Mouse (Mus musculus) forebrain, embryonic 16.5 days (tissue): ENCODE measurements around the gene Fbxo28. TPM values are rescaled to one million over a fixed set of nuclear protein-coding genes. Genes with fewer than 3 reads are reported as not detected.
A peak's percentile ranks its signal among the peaks of the same experiment; 100 is the strongest.

ENCODE experiments used
- ATAC-seq: fragments of 200-750 bp; cut with Nextera tagmentation; 2 replicates; pipeline ENCODE4 v1.8.0; 2017; ENCODE audit warnings: mild to moderate bottlenecking, moderate library complexity
- H3K27ac ChIP-seq: fragments of 300-500 bp; sonication (generic); 2 replicates; pipeline ENCODE4 v1.5.1; 2014; ENCODE audit warnings: low read length, control low read depth
- H3K27me3 ChIP-seq: fragments of 300-500 bp; sonication (generic); replicated peaks from 2 replicates; pipeline ENCODE4 v1.6.1; 2014; ENCODE audit warnings: low read length; ENCODE audit not compliant: control insufficient read depth, insufficient read depth
- H3K36me3 ChIP-seq: fragments of 300-500 bp; sonication (generic); 2 replicates; pipeline ENCODE4 v1.6.1; 2014; ENCODE audit not compliant: control insufficient read depth, insufficient read depth
- H3K4me1 ChIP-seq: fragments of 300-500 bp; sonication (generic); replicated peaks from 2 replicates; pipeline ENCODE4 v1.6.1; 2014; ENCODE audit warnings: low read length; ENCODE audit not compliant: control insufficient read depth, insufficient read depth
- H3K4me2 ChIP-seq: fragments of 300-500 bp; sonication (generic); 2 replicates; pipeline ENCODE4 v1.6.1; 2014; ENCODE audit warnings: mild to moderate bottlenecking, low read length, control low read depth
- H3K4me3 ChIP-seq: fragments of 300-500 bp; sonication (generic); replicated peaks from 2 replicates; pipeline ENCODE4 v1.5.1; 2014; ENCODE audit warnings: mild to moderate bottlenecking, low read length, control low read depth
- H3K9ac ChIP-seq: fragments of 300-500 bp; sonication (generic); replicated peaks from 2 replicates; pipeline ENCODE4 v1.6.1; 2014; ENCODE audit warnings: low read depth, low read length, control low read depth
- H3K9me3 ChIP-seq: fragments of 300-500 bp; sonication (generic); 2 replicates; pipeline ENCODE4 v1.6.1; 2016; ENCODE audit warnings: low read length; ENCODE audit not compliant: control insufficient read depth
- WGBS: fragments of 180-500 bp; shearing (Covaris S2); extraction: QIAGEN DNeasy Blood & Tissue Kit; methylation state at CpG from one replicate; pipeline ENCODE4 v1.1.7; 2014; 5-methylcytosine and 5-hydroxymethylcytosine counted together
- polyA plus RNA-seq: library from polyadenylated mRNA; unstranded; fragments of >200 nt; fragmentation: Nextera tagmentation; extraction: Ambion mirVana; gene quantifications from 2 replicates; pipeline ENCODE4 v1.2.1, GENCODE M21; 2015

Gene Fbxo28
- polyA plus RNA-seq, 1 experiment from 2014 or later = 30.3 TPM

GRCm38 (mm10) chr1:182332090-182333034, 9.1 kb downstream of the Fbxo28 start:
- ATAC-seq = peak; percentile 52; the same call in 1 of the 2 replicates
- H3K9me3 ChIP-seq = no peaks in the 10 kb centered on the region

GRCm38 (mm10) chr1:182325919-182326318, 15.5 kb downstream of the Fbxo28 start:
- Histone ChIP-seq H3K4me3 (no peak overlapping the region), H3K36me3 (peaks cover 32% of the 10 kb centered on the region), H3K4me1 (no peaks in the 10 kb centered on the region), H3K27ac (no peak overlapping the region), H3K4me2 (no peak overlapping the region), H3K9me3 (no peaks in the 10 kb centered on the region), H3K9ac (no peak overlapping the region), H3K27me3 (no peaks in the 10 kb centered on the region)
- ATAC-seq = no peak
- 97% methylated on average over 1 of the region's 1 CpGs for WGBS

More at GRCm38 (mm10) chr1:182332090-182333034, 9.1 kb downstream of the Fbxo28 start:
- Histone ChIP-seq H3K27ac (no peak overlapping the region), H3K9ac (no peak overlapping the region), H3K36me3 (0 out of 2 replicates have a peak, but pooled peaks cover 5% of the 10 kb centered on the region), H3K4me1 (peaks cover 6% of the 10 kb centered on the region; the same call in 1 of the 2 replicates), H3K4me3 (no peak overlapping the region), H3K4me2 (no peak overlapping the region), H3K27me3 (no peaks in the 10 kb centered on the region)
- 90% methylated on average over 5 of the region's 5 CpGs for WGBS

GRCm38 (mm10) chr1:182324552-182324951, 16.9 kb downstream of the Fbxo28 start:
- H3K4me1 ChIP-seq = no peaks in the 10 kb centered on the region
- ATAC-seq = no peak
- no peaks in the 10 kb centered on the region for H3K9me3 ChIP-seq
- no peak overlapping the region for H3K9ac ChIP-seq
- peaks cover 33% of the 10 kb centered on the region for H3K36me3 ChIP-seq
- 97% methylated on average over 7 of the region's 7 CpGs for WGBS
- H3K27ac ChIP-seq = no peak overlapping the region
- H3K4me2 ChIP-seq = no peak overlapping the region
- H3K4me3 ChIP-seq = no peak overlapping the region
- no peaks in the 10 kb centered on the region for H3K27me3 ChIP-seq

GRCm38 (mm10) chr1:182323139-182323538, 18.3 kb downstream of the Fbxo28 start:
- no peak for ATAC-seq
- H3K36me3 ChIP-seq = peaks cover 40% of the 10 kb centered on the region

GRCm38 (mm10) chr1:182314201-182314600, 27.2 kb downstream of the Fbxo28 start:
- Histone ChIP-seq H3K27ac (no peak overlapping the region), H3K4me3 (no peak overlapping the region), H3K9me3 (no peaks in the 10 kb centered on the region; the same call in 1 of the 2 replicates), H3K4me2 (no peak overlapping the region), H3K36me3 (peaks cover 35% of the 10 kb centered on the region), H3K27me3 (no peaks in the 10 kb centered on the region), H3K9ac (no peak overlapping the region), H3K4me1 (no peaks in the 10 kb centered on the region)
- 96% methylated on average over 5 of the region's 5 CpGs for WGBS
- no peak for ATAC-seq

More at GRCm38 (mm10) chr1:182323139-182323538, 18.3 kb downstream of the Fbxo28 start:
- no peak overlapping the region for H3K4me3 ChIP-seq
- no peaks in the 10 kb centered on the region for H3K4me1 ChIP-seq
- no peaks in the 10 kb centered on the region for H3K27me3 ChIP-seq
- WGBS = 96% methylated on average over 3 of the region's 3 CpGs
- no peak overlapping the region for H3K27ac ChIP-seq
- H3K9me3 ChIP-seq = no peaks in the 10 kb centered on the region
- no peak overlapping the region for H3K9ac ChIP-seq
- H3K4me2 ChIP-seq = no peak overlapping the region

- Histone ChIP-seq H3K9ac (no peak overlapping the region), H3K4me3 (no peak overlapping the region), H3K27me3 (no peaks in the 10 kb centered on the region), H3K9me3 (no peaks in the 10 kb centered on the region; the same call in 1 of the 2 replicates), H3K36me3 (peaks cover 31% of the 10 kb centered on the region), H3K4me2 (no peak overlapping the region), H3K27ac (no peak overlapping the region), H3K4me1 (no peaks in the 10 kb centered on the region)
- no peak for ATAC-seq
- 93% methylated on average over 8 of the region's 8 CpGs for WGBS
Measured at GRCm38 (mm10) chr1:182313181-182313580, 28.2 kb downstream of the Fbxo28 start.

- H3K36me3 ChIP-seq = peaks cover 21% of the 10 kb centered on the region
- H3K9ac ChIP-seq = no peak overlapping the region
- H3K27ac ChIP-seq = no peak overlapping the region
- 97% methylated on average over 5 of the region's 5 CpGs for WGBS
- no peak for ATAC-seq
- H3K27me3 ChIP-seq = no peaks in the 10 kb centered on the region
- no peak overlapping the region for H3K4me3 ChIP-seq
- no peak overlapping the region for H3K4me2 ChIP-seq
- no peaks in the 10 kb centered on the region; the same call in 1 of the 2 replicates for H3K9me3 ChIP-seq
- H3K4me1 ChIP-seq = no peaks in the 10 kb centered on the region
Measured at GRCm38 (mm10) chr1:182311376-182311775, 30.1 kb downstream of the Fbxo28 start.

- Histone ChIP-seq H3K4me1 (no peaks in the 10 kb centered on the region), H3K4me2 (no peak overlapping the region), H3K27ac (no peak overlapping the region), H3K36me3 (peaks cover 17% of the 10 kb centered on the region), H3K27me3 (no peaks in the 10 kb centered on the region), H3K4me3 (no peak overlapping the region), H3K9me3 (no peaks in the 10 kb centered on the region; the same call in 1 of the 2 replicates), H3K9ac (no peak overlapping the region)
- no peak for ATAC-seq
- WGBS = 85% methylated on average over 2 of the region's 2 CpGs
Measured at GRCm38 (mm10) chr1:182310316-182310715, 31.1 kb downstream of the Fbxo28 start.

GRCm38 (mm10) chr1:182309403-182309802, 32.0 kb downstream of the Fbxo28 start:
- Histone ChIP-seq H3K36me3 (peaks cover 15% of the 10 kb centered on the region), H3K27ac (no peak overlapping the region), H3K4me2 (no peak overlapping the region), H3K9me3 (no peaks in the 10 kb centered on the region; the same call in 1 of the 2 replicates), H3K4me3 (no peak overlapping the region), H3K27me3 (no peaks in the 10 kb centered on the region), H3K9ac (no peak overlapping the region), H3K4me1 (no peaks in the 10 kb centered on the region)
- WGBS = 75% methylated on average over 5 of the region's 5 CpGs
- no peak for ATAC-seq
